Mouse (Mus musculus): ENCODE measurements around the gene Dpysl4.

Dpysl4 gene

GRCm38 (mm10) chr7:139096399-139096798, 10.6 kb downstream of the Dpysl4 start:
- in situ Hi-C loops (cut with MboI, MseI), result no loop called here

- in situ Hi-C loops (cut with MboI, MseI), result loop anchor here (5.0 kb wide), 1 partner anchor 202 kb away; no protein-coding TSS in a partner anchor
These were observed 14.8 kb downstream of the Dpysl4 start for GRCm38 (mm10) chr7:139100531-139101095.

GRCm38 (mm10) chr7:139101286-139101804, 15.5 kb downstream of the Dpysl4 start:
- in situ Hi-C loops (cut with MboI, MseI), result loop anchor here (5.0 kb wide), 1 partner anchor 201 kb away; no protein-coding TSS in a partner anchor

GRCm38 (mm10) chr7:139101826-139102225, 16.0 kb downstream of the Dpysl4 start:
- in situ Hi-C loops (cut with MboI, MseI), result loop anchor here (5.0 kb wide), 1 partner anchor 200 kb away; no protein-coding TSS in a partner anchor

- in situ Hi-C loops (cut with MboI, MseI), result loop anchor here (5.0 kb wide), 1 partner anchor 198 kb away; no protein-coding TSS in a partner anchor
These were observed 18.2 kb downstream of the Dpysl4 start for GRCm38 (mm10) chr7:139103960-139104381.

GRCm38 (mm10) chr7:139105076-139105475, 19.3 kb downstream of the Dpysl4 start:
- in situ Hi-C loops (cut with MboI, MseI), result no loop called here

GRCm38 (mm10) chr7:139105705-139106104, 19.9 kb downstream of the Dpysl4 start:
- in situ Hi-C loops (cut with MboI, MseI), result no loop called here

- in situ Hi-C loops (cut with MboI, MseI), result no loop called here
These were observed 22.3 kb downstream of the Dpysl4 start for GRCm38 (mm10) chr7:139107908-139108650.

- in situ Hi-C loops (cut with MboI, MseI), result no loop called here
These were observed 33.5 kb downstream of the Dpysl4 start for GRCm38 (mm10) chr7:139119152-139119774.

- in situ Hi-C loops (cut with MboI, MseI), result loop anchor here (5.0 kb wide), 1 partner anchor 83 kb away; no protein-coding TSS in a partner anchor
These were observed 34.0 kb downstream of the Dpysl4 start for GRCm38 (mm10) chr7:139119775-139120153.

GRCm38 (mm10) chr7:139125881-139126280, 40.1 kb downstream of the Dpysl4 start:
- in situ Hi-C loops (cut with MboI, MseI), result no loop called here

- in situ Hi-C loops (cut with MboI, MseI), result no loop called here
These were observed 40.7 kb downstream of the Dpysl4 start for GRCm38 (mm10) chr7:139126549-139126948.

- in situ Hi-C loops (cut with MboI, MseI), result no loop called here
These were observed 43.2 kb downstream of the Dpysl4 start for GRCm38 (mm10) chr7:139128994-139129393.

GRCm38 (mm10) chr7:139130361-139130760, 44.6 kb downstream of the Dpysl4 start:
- in situ Hi-C loops (cut with MboI, MseI), result no loop called here

- in situ Hi-C loops (cut with MboI, MseI), result no loop called here
These were observed 45.7 kb downstream of the Dpysl4 start for GRCm38 (mm10) chr7:139131538-139131937.

- in situ Hi-C loops (cut with MboI, MseI), result no loop called here
These were observed 47.6 kb downstream of the Dpysl4 start for GRCm38 (mm10) chr7:139133446-139133845.

- in situ Hi-C loops (cut with MboI, MseI), result no loop called here
These were observed 49.4 kb downstream of the Dpysl4 start for GRCm38 (mm10) chr7:139135236-139135635.

- in situ Hi-C loops (cut with MboI, MseI), result no loop called here
These were observed 51.2 kb downstream of the Dpysl4 start for GRCm38 (mm10) chr7:139136906-139137491.

- in situ Hi-C loops (cut with MboI, MseI), result no loop called here
These were observed 54.2 kb downstream of the Dpysl4 start for GRCm38 (mm10) chr7:139139921-139140461.

- in situ Hi-C loops (cut with MboI, MseI), result no loop called here
These were observed 58.0 kb downstream of the Dpysl4 start for GRCm38 (mm10) chr7:139143785-139144184.

GRCm38 (mm10) chr7:139145891-139146290, 60.1 kb downstream of the Dpysl4 start:
- in situ Hi-C loops (cut with MboI, MseI), result no loop called here

- in situ Hi-C loops (cut with MboI, MseI), result no loop called here
These were observed 61.6 kb downstream of the Dpysl4 start for GRCm38 (mm10) chr7:139147360-139147759.
